Mouse (Mus musculus) ovary, postnatal 14 days (tissue): ENCODE measurements around the gene Gpr156.

Experiments used
- DNase-seq: peaks from one replicate; pipeline ENCODE4 v3.0.0; 2022; ENCODE audit warnings: low spot score

Gene Gpr156

GRCm38 (mm10) chr16:37919000-37919399 is 2.7 kb downstream of the Gpr156 start:
- no peak for DNase-seq

DNA sequence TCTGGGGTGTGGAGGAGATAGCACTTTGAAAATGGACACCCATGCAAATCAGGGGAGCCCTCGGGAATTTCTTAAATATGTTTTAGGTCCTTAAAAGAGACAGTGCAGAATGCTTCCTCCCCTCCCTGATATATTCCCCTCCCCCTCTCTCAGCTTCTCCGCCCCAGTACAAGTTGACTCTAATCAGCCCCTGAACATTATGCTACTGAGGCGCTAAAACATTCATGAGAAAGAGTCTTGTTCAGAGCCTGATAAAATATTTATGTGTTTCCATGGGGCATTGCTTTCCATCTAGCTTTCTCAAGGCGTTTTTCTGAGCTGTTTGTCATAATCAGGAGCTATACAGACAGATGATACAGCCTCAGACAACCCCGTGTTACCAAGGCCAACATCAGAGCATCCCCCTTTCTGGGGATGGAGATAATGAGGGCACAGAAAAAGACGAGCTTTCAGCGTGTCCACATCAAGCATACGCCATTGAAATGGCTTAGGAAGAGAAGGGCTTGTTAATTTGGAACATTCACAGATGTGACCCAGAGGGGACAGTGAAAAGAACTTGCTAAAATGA is 4.6 kb downstream of the Gpr156 start:
- no peak for DNase-seq

DNA sequence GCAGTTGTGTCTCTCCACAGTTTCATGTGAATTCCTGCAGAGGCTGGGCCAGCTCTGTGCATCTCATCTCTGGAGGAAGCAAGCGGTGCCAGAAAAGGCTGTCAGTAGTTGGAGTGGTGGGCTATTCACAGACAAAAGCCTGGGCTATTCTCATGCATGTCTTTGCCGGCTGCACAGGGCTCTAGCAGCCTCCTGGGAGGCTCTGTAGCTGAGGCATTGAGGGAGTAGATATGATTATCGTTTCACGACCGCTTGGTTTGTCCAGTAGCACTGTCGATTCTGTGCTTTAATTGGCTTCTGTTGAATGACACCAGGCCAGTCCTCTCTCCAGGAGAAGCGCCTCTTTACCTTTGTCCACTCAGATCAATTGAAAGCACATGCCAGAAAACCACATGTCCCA is 9.8 kb downstream of the Gpr156 start:
- DNase-seq = no peak

DNA sequence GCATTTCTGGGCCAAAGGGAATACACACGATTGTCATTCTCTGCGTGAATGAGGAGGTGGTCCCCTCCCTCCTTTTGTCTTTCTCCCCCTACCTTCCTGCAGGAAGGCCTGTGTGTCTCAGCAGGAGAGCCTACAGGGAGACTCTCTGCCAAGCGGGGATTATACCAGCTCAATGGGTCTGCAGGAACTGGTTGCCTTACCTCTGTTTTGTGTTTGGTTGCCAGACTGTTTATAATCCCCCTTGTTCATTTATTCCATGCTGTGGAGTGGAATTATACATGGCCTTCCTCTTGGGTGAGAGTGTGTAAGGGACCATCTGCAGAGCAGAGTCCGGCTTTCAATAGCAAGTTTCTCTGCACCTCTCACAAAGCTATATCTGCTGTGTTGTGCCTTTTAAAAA is 10.8 kb downstream of the Gpr156 start:
- no peak for DNase-seq

GRCm38 (mm10) chr16:37929006-37929405 is 12.7 kb downstream of the Gpr156 start:
- DNase-seq = no peak

DNA sequence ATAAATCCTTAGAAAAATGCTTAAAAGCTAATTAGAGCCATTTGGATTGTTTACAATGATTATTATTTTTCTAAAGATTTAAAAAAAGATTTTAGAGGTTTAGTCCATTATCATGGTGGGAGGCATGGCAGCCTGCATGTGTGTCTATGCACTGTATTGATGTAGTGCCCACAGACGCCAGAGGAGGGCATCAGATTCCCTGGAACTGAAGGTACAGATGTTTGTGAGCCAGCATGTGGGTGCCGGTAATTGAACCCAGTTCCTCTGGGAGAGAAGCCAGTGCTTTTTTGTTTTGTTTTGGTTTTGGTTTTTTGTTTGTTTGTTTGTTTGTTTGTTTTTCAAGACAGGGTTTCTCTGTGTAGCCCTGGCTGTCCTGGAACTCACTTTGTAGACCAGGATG is 13.3 kb downstream of the Gpr156 start:
- DNase-seq = no peak

- DNase-seq = no peak
Measured at GRCm38 (mm10) chr16:37934932-37935331, 18.6 kb downstream of the Gpr156 start.

DNA sequence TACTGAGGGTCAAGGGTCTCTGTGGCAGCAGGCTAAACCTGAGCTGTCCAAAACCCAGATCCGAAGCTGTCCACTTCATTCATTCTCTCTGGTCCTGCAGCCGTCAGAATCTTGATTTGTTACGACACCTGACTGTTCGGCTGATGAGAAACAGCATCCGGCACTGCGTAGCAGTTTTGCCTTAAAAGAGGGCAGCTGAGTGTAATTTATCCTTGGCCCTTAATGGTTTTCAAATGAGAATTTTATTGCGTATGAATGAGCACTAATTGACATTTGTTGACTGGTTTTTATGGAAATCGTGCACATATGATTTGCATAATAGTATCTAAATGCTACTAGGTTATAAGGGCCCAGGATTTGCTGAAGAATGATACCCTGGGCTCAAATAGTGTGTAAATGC is 21.0 kb downstream of the Gpr156 start:
- no peak for DNase-seq

DNA sequence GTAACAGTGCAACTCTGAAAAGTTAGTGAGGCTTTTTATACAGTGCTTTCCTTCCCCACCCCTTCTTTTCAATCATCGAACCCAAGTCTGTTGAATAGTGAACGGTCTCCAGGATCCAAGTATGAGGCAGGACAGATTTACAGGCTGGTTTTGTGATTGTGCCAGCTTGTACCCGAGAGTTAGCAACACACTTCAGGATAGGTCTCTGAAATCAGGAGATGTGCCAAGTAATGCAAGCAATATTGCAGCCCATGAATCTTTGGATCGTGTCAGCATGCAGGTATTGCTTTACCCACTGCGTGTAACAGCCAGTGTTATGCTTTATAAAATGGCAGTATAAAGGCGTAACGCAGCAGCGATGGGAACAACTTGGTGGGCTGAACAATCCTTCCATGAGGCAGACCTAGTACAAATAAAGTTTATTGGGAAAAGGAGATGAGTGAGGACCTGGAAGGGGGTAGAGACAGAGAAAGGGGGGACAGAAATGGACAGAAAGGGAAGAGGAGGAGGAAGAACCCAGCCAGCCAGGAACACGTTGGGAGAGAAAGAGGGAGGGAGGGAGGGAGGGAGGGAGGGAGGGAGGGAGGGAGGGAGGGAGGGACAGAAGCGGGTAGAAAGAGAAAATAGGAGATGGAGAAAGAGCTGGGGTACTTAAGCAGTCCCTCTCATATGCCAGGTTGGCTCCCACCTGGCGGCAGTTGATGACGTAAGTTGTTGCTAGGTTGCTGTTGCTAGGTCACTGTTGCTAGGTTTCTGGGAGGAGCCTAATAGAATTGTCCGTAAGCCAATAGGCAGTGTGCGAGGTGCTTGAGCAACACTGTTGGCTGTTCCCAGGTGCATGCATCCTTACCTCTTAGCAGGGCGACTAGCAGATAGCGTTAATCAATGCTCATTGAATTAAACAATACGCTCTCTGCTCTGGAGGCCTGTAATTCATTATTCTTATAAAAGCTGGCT is 22.1 kb downstream of the Gpr156 start:
- no peak for DNase-seq

- DNase-seq = no peak
Measured at GRCm38 (mm10) chr16:37939082-37939863, 23.0 kb downstream of the Gpr156 start.

DNA sequence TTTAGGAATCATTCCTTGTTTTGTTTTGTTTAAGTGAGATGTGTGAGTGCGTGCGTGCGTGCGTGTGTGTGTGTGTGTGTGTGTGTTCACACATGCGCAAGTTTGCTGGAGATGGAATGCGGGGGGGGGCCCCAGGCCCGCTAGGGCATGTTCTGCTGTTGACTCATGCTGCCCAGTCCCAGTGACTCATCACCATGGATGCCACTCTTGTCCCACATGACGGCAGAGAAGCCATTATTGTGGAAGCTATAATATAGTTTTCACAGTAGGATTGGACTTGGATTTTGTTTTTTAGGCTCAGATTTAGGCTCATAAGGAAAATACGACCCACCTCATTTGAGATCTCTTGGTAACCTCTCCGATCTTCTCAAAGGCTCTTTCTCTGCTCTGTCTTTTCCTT is 24.0 kb downstream of the Gpr156 start:
- DNase-seq = no peak

DNA sequence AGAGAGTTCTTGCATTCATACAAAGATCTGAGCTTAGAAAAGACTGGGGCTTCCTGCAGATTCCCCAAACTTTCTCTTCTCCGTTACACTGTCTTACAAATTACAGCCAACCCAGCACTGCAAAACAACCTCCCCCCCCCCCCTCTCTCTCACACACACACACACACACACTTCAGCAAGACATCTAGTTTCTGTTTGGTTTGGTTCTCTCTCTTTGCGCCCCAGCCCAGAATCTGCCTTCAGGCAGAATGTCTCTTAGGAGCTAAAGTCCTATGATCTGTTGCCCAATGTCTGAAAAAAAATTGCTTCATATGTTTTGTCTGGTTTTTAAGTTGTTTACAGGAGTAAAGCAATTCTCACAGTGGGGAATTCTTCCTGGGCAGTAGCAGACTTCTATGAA is 27.4 kb downstream of the Gpr156 start:
- no peak for DNase-seq

DNA sequence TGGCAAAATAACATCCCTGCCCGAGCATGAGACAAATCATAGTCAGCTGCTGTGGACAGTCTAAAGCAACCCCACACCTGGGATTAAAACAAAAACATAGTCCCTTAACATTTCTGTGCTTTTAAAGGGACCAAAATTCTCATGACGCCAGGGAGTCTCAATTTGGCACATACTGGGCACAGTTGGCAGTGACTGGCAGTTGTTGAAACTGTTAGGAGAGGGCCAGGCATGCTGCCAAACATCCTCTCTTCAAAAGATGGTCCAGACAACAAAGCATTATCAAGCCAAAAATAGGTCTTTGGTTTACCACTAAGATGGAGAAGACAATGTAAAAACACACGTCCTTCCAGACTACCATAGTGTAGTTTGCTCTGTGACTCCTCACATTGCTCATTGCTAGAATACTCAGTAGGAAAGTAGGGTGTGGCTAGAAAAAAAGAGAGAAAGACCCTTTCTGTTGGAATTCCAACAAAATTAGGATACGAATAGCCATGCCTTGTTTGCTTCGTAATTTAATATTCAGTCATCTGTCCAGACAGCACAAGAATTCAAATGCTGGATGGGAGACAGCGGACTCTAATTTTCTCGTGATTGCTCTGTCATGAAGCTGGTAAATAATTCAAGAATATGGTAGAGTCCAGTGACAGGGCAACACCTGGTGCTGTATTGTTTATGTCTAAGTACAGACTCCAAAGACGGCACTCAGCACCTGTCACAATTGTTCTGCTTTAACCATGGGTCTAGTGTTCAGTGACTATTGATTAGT is 28.9 kb downstream of the Gpr156 start:
- DNase-seq = no peak

DNA sequence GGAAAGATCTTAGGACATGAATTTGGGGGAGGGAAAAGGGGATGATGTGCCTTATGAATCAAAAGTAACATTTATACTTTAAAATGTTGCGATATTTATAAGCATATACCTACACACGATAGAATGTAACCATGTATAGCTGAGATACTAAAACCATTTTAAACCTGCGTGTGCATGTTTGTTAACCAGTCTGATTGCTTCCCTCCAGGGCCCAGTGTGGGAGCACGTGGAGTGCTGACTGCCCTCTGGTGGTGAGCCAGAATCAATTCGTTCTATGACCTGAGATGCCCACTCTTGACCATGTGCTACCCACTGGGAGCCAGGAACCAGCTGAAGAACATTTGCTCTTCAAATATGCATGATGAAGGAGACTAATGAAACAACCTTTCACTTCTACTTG is 30.9 kb downstream of the Gpr156 start:
- peak; percentile 51 for DNase-seq

GRCm38 (mm10) chr16:37948365-37948764 is 32.1 kb downstream of the Gpr156 start:
- DNase-seq = no peak

GRCm38 (mm10) chr16:37951171-37951570 is 34.9 kb downstream of the Gpr156 start:
- no peak for DNase-seq

DNA sequence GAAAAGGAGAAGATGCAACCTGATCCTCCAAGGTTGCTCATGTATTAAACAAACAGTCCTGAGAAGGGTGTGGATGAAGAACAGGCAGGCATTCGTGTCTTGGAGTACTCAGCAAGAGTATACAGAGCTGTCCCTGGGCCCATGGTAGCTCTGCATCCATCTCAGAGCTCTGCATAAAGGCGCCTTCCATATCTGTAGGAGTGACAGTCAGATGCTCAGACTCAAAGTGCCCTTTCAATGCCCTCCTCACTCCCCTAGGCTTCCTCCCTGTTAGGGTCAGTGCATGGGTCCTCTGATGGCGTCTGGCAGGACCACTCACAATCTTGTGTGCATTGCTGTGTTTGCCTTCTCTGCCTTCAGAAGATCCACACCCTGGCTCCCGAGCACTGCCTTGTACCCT is 36.9 kb downstream of the Gpr156 start:
- DNase-seq = no peak

DNA sequence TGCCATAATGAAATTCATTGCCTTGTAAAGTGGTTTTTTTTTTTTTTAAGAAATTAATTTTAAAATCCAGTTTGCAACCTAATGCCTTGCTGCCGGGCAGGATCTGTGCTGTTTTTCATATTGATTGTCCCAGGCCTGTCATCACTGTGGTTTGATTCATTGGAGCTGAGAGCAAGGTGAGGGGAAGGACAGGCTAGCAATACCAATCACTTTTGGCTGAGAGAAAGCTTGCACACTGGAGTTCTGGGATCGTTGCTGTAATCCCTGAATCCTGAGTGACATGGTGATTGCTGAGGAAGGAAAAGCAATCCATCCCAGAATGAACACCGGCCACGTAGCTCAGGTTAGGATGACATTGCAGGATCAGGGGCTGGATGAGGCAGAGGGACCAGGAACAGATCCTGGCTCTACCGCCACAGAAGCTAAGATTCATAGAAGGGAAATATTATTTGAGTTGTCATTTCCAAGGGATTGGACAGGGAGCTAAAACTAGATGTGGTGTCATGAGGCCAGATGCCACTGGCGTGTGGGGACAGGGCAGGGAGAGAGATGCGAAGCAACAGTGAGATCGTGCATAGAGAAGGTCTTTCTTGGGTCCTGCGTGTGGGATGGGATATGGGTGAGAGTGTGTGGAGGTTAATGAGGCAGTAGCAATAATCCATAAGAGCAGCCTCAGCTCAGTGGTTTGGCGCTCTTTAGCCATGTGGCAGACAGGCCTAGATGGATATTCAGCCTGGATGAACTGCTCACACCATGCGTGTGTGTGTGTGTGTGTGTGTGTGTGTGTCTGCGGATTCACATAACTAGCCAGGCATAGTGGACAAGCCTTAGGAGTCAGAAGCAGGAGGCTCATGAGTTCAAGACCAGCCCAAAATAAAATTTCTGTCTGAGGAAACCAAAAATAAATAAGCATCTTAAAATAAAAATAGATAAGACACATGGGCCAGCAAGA is 38.0 kb downstream of the Gpr156 start:
- no peak for DNase-seq

GRCm38 (mm10) chr16:37955336-37955917 is 39.1 kb downstream of the Gpr156 start:
- no peak for DNase-seq

- no peak for DNase-seq
Measured at GRCm38 (mm10) chr16:37956076-37956676, 39.9 kb downstream of the Gpr156 start.
